Mouse (Mus musculus) limb, embryonic 13.5 days (tissue): ENCODE measurements around the gene Dscaml1. TPM values are rescaled to one million over a fixed set of nuclear protein-coding genes. Genes with fewer than 3 reads are reported as not detected.

ENCODE experiments used
- ATAC-seq: fragments of 200-750 bp; cut with Nextera tagmentation; 2 replicates; pipeline ENCODE4 v1.8.0; 2017; ENCODE audit warnings: low read depth, moderate number of reproducible peaks, moderate TSS enrichment; ENCODE audit not compliant: low FRiP score
- H3K27ac ChIP-seq: fragments of 300-500 bp; sonication (generic); 2 replicates; pipeline ENCODE4 v1.5.1; 2015; ENCODE audit warnings: inconsistent platforms, mild to moderate bottlenecking, moderate library complexity
- H3K27me3 ChIP-seq: fragments of 300-500 bp; sonication (generic); 2 replicates; pipeline ENCODE4 v1.6.1; 2015; ENCODE audit warnings: mild to moderate bottlenecking, inconsistent platforms
- H3K36me3 ChIP-seq: fragments of 300-500 bp; sonication (generic); 2 replicates; pipeline ENCODE4 v1.6.1; 2015; ENCODE audit warnings: inconsistent platforms, mild to moderate bottlenecking, moderate library complexity
- H3K4me1 ChIP-seq: fragments of 300-500 bp; sonication (generic); 2 replicates; pipeline ENCODE4 v1.6.1; 2015; ENCODE audit warnings: inconsistent platforms
- H3K4me2 ChIP-seq: fragments of 300-500 bp; sonication (generic); replicated peaks from 2 replicates; pipeline ENCODE4 v1.6.1; 2015; ENCODE audit warnings: inconsistent platforms, mild to moderate bottlenecking, moderate library complexity
- H3K4me3 ChIP-seq: fragments of 300-500 bp; sonication (generic); 2 replicates; pipeline ENCODE4 v1.5.1; 2015; ENCODE audit warnings: moderate library complexity, mild to moderate bottlenecking, inconsistent platforms
- H3K9ac ChIP-seq: fragments of 300-500 bp; sonication (generic); 2 replicates; pipeline ENCODE4 v1.6.1; 2015; ENCODE audit warnings: mild to moderate bottlenecking, inconsistent platforms
- H3K9me3 ChIP-seq: fragments of 300-500 bp; sonication (generic); 2 replicates; pipeline ENCODE4 v1.6.1; 2016; ENCODE audit warnings: inconsistent platforms
- WGBS: fragments of 180-500 bp; shearing (Covaris S2); methylation state at CpG from one replicate; pipeline ENCODE4 v1.1.7; 2015; 5-methylcytosine and 5-hydroxymethylcytosine counted together
- polyA plus RNA-seq: library from polyadenylated mRNA; unstranded; fragments of >200 nt; fragmentation: Nextera tagmentation; extraction: Ambion mirVana; gene quantifications from 2 replicates; pipeline ENCODE4 v1.2.1, GENCODE M21; 2015

The Dscaml1 gene
- 0.79 and 0.83 TPM in 2 replicates for polyA plus RNA-seq

- no peak for ATAC-seq
- WGBS = 84% methylated on average over 4 of the region's 4 CpGs
- Histone ChIP-seq H3K4me2 (no peak within 1 kb of the TSS), H3K4me3 (no peak within 1 kb of the TSS), H3K27me3 (peaks cover 63% of the 10 kb centered on the region), H3K9me3 (no peaks in the 10 kb centered on the region), H3K36me3 (no peaks in the 10 kb centered on the region), H3K4me1 (peaks cover 15% of the 10 kb centered on the region), H3K9ac (no peak within 1 kb of the TSS), H3K27ac (no peak within 1 kb of the TSS)
These were observed at the start of gene Dscaml1 for GRCm38 (mm10) chr9:45426456-45426855. Gene Dscaml1 (plus strand): TSS chr9:45426628.

GRCm38 (mm10) chr9:45376883-45377282 is 49.5 kb upstream of the Dscaml1 start:
- peaks cover 30% of the 10 kb centered on the region for H3K4me1 ChIP-seq
- H3K27ac ChIP-seq = no peak overlapping the region
- peaks cover 18% of the 10 kb centered on the region for H3K36me3 ChIP-seq
- WGBS = 84% methylated on average over 2 of the region's 2 CpGs
- no peak overlapping the region for H3K4me3 ChIP-seq
- H3K27me3 ChIP-seq = no peaks in the 10 kb centered on the region
- H3K9me3 ChIP-seq = no peaks in the 10 kb centered on the region
- H3K4me2 ChIP-seq = no peak overlapping the region
- no peak overlapping the region for H3K9ac ChIP-seq
- no peak for ATAC-seq

- no peak overlapping the region for H3K9ac ChIP-seq
- no peaks in the 10 kb centered on the region for H3K9me3 ChIP-seq
- WGBS = 66% methylated on average over 10 of the region's 10 CpGs
- H3K36me3 ChIP-seq = peaks cover 23% of the 10 kb centered on the region
- H3K27ac ChIP-seq = no peak overlapping the region
- no peaks in the 10 kb centered on the region for H3K27me3 ChIP-seq
- peaks cover 12% of the 10 kb centered on the region; the same call in 1 of the 2 replicates for H3K4me1 ChIP-seq
- ATAC-seq = no peak
- no peak overlapping the region for H3K4me2 ChIP-seq
- no peak overlapping the region for H3K4me3 ChIP-seq
These were observed 45.8 kb upstream of the Dscaml1 start for GRCm38 (mm10) chr9:45380411-45381251.

GRCm38 (mm10) chr9:45382336-45382735 is 44.1 kb upstream of the Dscaml1 start:
- Histone ChIP-seq H3K27ac (no peak overlapping the region), H3K9me3 (no peaks in the 10 kb centered on the region), H3K27me3 (no peaks in the 10 kb centered on the region), H3K4me1 (peaks cover 5% of the 10 kb centered on the region; the same call in 1 of the 2 replicates), H3K4me2 (no peak overlapping the region), H3K9ac (no peak overlapping the region), H3K4me3 (no peak overlapping the region), H3K36me3 (peaks cover 16% of the 10 kb centered on the region; the same call in 1 of the 2 replicates)
- 85% methylated on average over 5 of the region's 5 CpGs for WGBS
- ATAC-seq = no peak

GRCm38 (mm10) chr9:45382834-45383233 is 43.6 kb upstream of the Dscaml1 start:
- H3K4me1 ChIP-seq = peaks cover 5% of the 10 kb centered on the region; the same call in 1 of the 2 replicates
- H3K36me3 ChIP-seq = peaks cover 13% of the 10 kb centered on the region; the same call in 1 of the 2 replicates
- H3K4me2 ChIP-seq = no peak overlapping the region
- WGBS = 83% methylated on average over 5 of the region's 5 CpGs
- H3K27ac ChIP-seq = no peak overlapping the region
- no peaks in the 10 kb centered on the region for H3K27me3 ChIP-seq
- no peak for ATAC-seq
- H3K9me3 ChIP-seq = no peaks in the 10 kb centered on the region
- no peak overlapping the region for H3K9ac ChIP-seq
- H3K4me3 ChIP-seq = no peak overlapping the region

GRCm38 (mm10) chr9:45383883-45384282 is 42.5 kb upstream of the Dscaml1 start:
- no peak overlapping the region for H3K9ac ChIP-seq
- ATAC-seq = no peak
- peaks cover 12% of the 10 kb centered on the region; the same call in 1 of the 2 replicates for H3K36me3 ChIP-seq
- H3K4me2 ChIP-seq = no peak overlapping the region
- 95% methylated on average over 6 of the region's 6 CpGs for WGBS
- no peak overlapping the region for H3K4me3 ChIP-seq
- no peaks in the 10 kb centered on the region for H3K27me3 ChIP-seq
- no peak overlapping the region for H3K27ac ChIP-seq
- H3K4me1 ChIP-seq = peaks cover 5% of the 10 kb centered on the region; the same call in 1 of the 2 replicates
- H3K9me3 ChIP-seq = no peaks in the 10 kb centered on the region

- H3K27ac ChIP-seq = no peak overlapping the region
- no peak for ATAC-seq
- H3K27me3 ChIP-seq = no peaks in the 10 kb centered on the region
- H3K9ac ChIP-seq = no peak overlapping the region
- no peak overlapping the region for H3K4me3 ChIP-seq
- WGBS = 81% methylated on average over 5 of the region's 5 CpGs
- no peaks in the 10 kb centered on the region for H3K9me3 ChIP-seq
- H3K4me2 ChIP-seq = no peak overlapping the region
- no peaks in the 10 kb centered on the region for H3K4me1 ChIP-seq
- H3K36me3 ChIP-seq = peaks cover 14% of the 10 kb centered on the region
These were observed 39.7 kb upstream of the Dscaml1 start for GRCm38 (mm10) chr9:45386698-45387097.

GRCm38 (mm10) chr9:45388385-45388994 is 37.9 kb upstream of the Dscaml1 start:
- no peaks in the 10 kb centered on the region for H3K9me3 ChIP-seq
- H3K36me3 ChIP-seq = peaks cover 28% of the 10 kb centered on the region
- no peak for ATAC-seq
- H3K4me1 ChIP-seq = no peaks in the 10 kb centered on the region
- H3K4me2 ChIP-seq = no peak overlapping the region
- no peak overlapping the region for H3K27ac ChIP-seq
- H3K27me3 ChIP-seq = no peaks in the 10 kb centered on the region
- no peak overlapping the region for H3K4me3 ChIP-seq
- 47% methylated on average over 12 of the region's 12 CpGs for WGBS
- H3K9ac ChIP-seq = no peak overlapping the region

- H3K4me3 ChIP-seq = no peak overlapping the region
- no peak for ATAC-seq
- no peak overlapping the region for H3K4me2 ChIP-seq
- no peaks in the 10 kb centered on the region for H3K4me1 ChIP-seq
- WGBS = 87% methylated on average over 8 of the region's 8 CpGs
- no peak overlapping the region for H3K9ac ChIP-seq
- no peaks in the 10 kb centered on the region for H3K9me3 ChIP-seq
- H3K27ac ChIP-seq = no peak overlapping the region
- peaks cover 34% of the 10 kb centered on the region for H3K36me3 ChIP-seq
- no peaks in the 10 kb centered on the region for H3K27me3 ChIP-seq
These were observed 36.8 kb upstream of the Dscaml1 start for GRCm38 (mm10) chr9:45389596-45389995.

GRCm38 (mm10) chr9:45391299-45391698 is 35.1 kb upstream of the Dscaml1 start:
- Histone ChIP-seq H3K9ac (no peak overlapping the region), H3K36me3 (peaks cover 48% of the 10 kb centered on the region), H3K9me3 (no peaks in the 10 kb centered on the region), H3K27ac (no peak overlapping the region), H3K4me1 (no peaks in the 10 kb centered on the region), H3K4me2 (no peak overlapping the region), H3K27me3 (no peaks in the 10 kb centered on the region), H3K4me3 (no peak overlapping the region)
- ATAC-seq = no peak
- WGBS = 72% methylated on average over 7 of the region's 7 CpGs

- H3K4me1 ChIP-seq = no peaks in the 10 kb centered on the region
- H3K9me3 ChIP-seq = no peaks in the 10 kb centered on the region
- H3K27me3 ChIP-seq = no peaks in the 10 kb centered on the region
- H3K4me3 ChIP-seq = no peak overlapping the region
- 94% methylated on average over 6 of the region's 6 CpGs for WGBS
- H3K4me2 ChIP-seq = no peak overlapping the region
- peaks cover 50% of the 10 kb centered on the region for H3K36me3 ChIP-seq
- no peak overlapping the region for H3K27ac ChIP-seq
- no peak overlapping the region for H3K9ac ChIP-seq
- no peak for ATAC-seq
These were observed 31.2 kb upstream of the Dscaml1 start for GRCm38 (mm10) chr9:45395218-45395617.

- 68% methylated on average over 3 of the region's 3 CpGs for WGBS
- no peak overlapping the region for H3K4me3 ChIP-seq
- ATAC-seq = no peak
- H3K9ac ChIP-seq = no peak overlapping the region
- H3K36me3 ChIP-seq = peaks cover 47% of the 10 kb centered on the region
- H3K4me1 ChIP-seq = no peaks in the 10 kb centered on the region
- H3K27ac ChIP-seq = no peak overlapping the region
- no peaks in the 10 kb centered on the region for H3K27me3 ChIP-seq
- no peaks in the 10 kb centered on the region for H3K9me3 ChIP-seq
- no peak overlapping the region for H3K4me2 ChIP-seq
These were observed 30.6 kb upstream of the Dscaml1 start for GRCm38 (mm10) chr9:45395796-45396195.
